Mouse (Mus musculus) limb, embryonic 10.5 days (tissue): ENCODE results near the gene Gm49354. TPM values are rescaled to one million over a fixed set of nuclear protein-coding genes. Genes with fewer than 3 reads are reported as not detected.

Experiments used
- DNase-seq: peaks from one replicate; pipeline ENCODE4 v3.0.0-alpha.2; 2017; ENCODE audit warnings: low spot score
- H3K27ac ChIP-seq: fragments of 300-500 bp; sonication (generic); 2 replicates; pipeline ENCODE4 v1.5.1; 2016; ENCODE audit warnings: mild to moderate bottlenecking
- H3K27me3 ChIP-seq: fragments of 300-500 bp; sonication (generic); 2 replicates; pipeline ENCODE4 v1.6.1; 2016; ENCODE audit warnings: low read depth, mild to moderate bottlenecking; ENCODE audit not compliant: poor library complexity, severe bottlenecking
- H3K36me3 ChIP-seq: fragments of 300-500 bp; sonication (generic); 2 replicates; pipeline ENCODE4 v1.6.1; 2016; ENCODE audit warnings: mild to moderate bottlenecking, moderate library complexity
- H3K4me1 ChIP-seq: fragments of 300-500 bp; sonication (generic); 2 replicates; pipeline ENCODE4 v1.6.1; 2016
- H3K4me3 ChIP-seq: fragments of 300-500 bp; sonication (generic); 2 replicates; pipeline ENCODE4 v1.5.1; 2016; ENCODE audit warnings: mild to moderate bottlenecking, moderate library complexity
- H3K9me3 ChIP-seq: fragments of 300-500 bp; sonication (generic); replicated peaks from 2 replicates; pipeline ENCODE4 v1.6.1; 2016; ENCODE audit warnings: mild to moderate bottlenecking
- WGBS: fragments of 180-500 bp; shearing (Covaris S2); methylation state at CpG from one replicate; pipeline ENCODE4 v1.1.7; 2016; 5-methylcytosine and 5-hydroxymethylcytosine counted together
- polyA plus RNA-seq: library from polyadenylated mRNA; unstranded; fragments of >200 nt; fragmentation: Nextera tagmentation; extraction: Ambion mirVana; gene quantifications from 2 replicates; pipeline ENCODE4 v1.2.1, GENCODE M21; 2016

Gm49354 gene
- polyA plus RNA-seq = not detected in 2 replicates

DNA sequence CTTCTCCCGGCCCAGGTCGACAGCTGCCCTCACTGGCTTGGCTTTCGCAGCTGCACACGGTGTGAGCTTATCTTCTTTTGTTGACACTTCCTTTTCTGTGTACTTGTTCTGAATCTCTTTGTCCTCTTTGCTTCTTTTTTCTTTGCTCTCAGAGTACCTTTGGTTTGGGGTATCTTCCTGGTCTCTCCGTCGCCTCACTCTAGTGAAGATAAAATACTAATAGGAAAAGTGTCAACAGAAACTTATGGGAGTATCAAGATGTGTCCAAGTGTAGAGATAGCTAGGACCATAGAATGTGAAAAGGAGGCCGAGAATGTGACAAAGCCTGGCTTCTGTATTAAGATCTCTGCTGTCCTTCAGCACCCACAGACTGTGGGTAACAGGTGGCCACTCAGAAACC is at the start of gene Gm49354:
Gm49354 (minus strand) TSS at position 101 of the 400 bp plus-strand sequence.
- Histone ChIP-seq H3K9me3 (no peaks in the 10 kb centered on the region), H3K27ac (no peak within 1 kb of the TSS), H3K36me3 (peaks cover 99% of the 10 kb centered on the region), H3K4me3 (no peak within 1 kb of the TSS), H3K4me1 (no peaks in the 10 kb centered on the region), H3K27me3 (no peaks in the 10 kb centered on the region)
- DNase-seq = no peak
- 94% methylated on average over 7 of the region's 7 CpGs for WGBS

DNA sequence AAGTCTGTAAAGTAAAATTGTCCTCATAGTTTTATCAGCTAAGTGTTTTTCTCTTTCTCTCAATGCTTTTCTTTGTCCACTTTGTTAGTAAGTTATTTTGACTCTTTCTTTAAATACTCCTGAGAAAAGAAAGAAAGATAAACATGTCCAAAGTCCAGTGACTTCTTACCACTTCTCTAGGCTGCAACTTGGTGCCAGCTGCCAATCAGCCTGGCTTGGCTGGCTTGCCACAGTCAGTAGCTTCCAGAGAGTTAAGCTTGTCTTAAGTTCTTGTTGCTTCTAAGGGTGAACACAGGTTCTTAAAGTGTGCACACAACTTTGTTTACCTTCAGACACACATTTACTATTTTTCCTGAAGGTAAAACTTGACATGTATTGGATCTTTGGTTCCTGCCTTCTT is 43.9 kb upstream of the Gm49354 start:
- H3K4me3 ChIP-seq = no peak overlapping the region
- H3K36me3 ChIP-seq = peaks cover 6% of the 10 kb centered on the region
- no peak overlapping the region for H3K27ac ChIP-seq
- H3K9me3 ChIP-seq = no peaks in the 10 kb centered on the region
- H3K4me1 ChIP-seq = peaks cover 10% of the 10 kb centered on the region; the same call in 1 of the 2 replicates
- no peak for DNase-seq
- H3K27me3 ChIP-seq = no peaks in the 10 kb centered on the region

DNA sequence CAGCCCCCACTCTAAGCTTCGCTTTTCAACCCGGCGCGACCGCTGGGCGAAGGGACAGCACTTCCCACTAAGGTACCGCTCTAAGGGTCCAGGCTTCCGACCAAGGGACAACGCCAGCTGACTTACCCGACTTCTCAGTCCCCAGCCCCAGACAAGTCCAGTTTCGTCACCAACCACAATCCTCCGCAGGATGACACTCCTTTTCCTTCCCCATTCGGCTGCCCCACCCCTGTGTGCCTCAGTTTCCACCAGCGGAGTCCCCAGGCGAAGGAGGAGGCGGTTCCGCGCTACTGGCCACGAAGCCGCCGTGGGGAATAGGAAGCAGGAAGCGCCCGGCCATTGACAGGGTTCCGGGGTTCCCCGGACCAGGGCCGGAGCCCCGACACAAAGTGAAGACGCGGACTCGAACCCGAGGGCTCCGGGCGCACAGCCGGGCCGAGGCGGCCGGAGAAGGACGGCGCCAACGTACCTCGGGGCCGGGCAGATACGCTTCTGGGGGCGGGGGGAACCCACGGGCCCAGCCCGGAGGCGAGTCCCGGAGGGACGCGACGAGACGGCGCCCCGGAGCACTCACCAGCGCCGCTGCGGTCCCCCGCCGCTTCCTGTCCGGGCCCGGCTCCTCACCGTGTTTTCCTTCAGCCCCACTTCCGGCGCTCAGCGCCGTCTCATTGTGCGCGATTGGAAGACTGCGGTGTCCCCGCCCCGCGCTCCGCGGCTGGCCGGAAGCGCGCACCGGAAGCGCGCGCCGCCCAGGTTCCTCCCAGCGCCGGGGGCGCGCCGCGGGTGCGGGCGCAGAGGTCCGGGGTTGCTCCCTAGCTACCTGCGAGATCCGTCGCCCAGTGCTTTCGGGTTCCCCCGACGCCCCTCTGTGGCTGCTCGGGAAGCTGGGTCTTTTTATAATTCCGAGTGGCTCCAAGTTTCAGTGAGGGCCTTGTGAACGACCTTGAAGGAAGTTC is 40.7 kb upstream of the Gm49354 start, which contains the start of gene Tut7:
Tut7 (minus strand) TSS at position 641 of the 956 bp plus-strand sequence.
- under 1% methylated on average over 97 of the region's 100 CpGs for WGBS
- peaks cover 29% of the 10 kb centered on the region; the same call in 1 of the 2 replicates for H3K4me1 ChIP-seq
- no peaks in the 10 kb centered on the region for H3K9me3 ChIP-seq
- H3K27me3 ChIP-seq = no peaks in the 10 kb centered on the region
- H3K36me3 ChIP-seq = peaks cover 31% of the 10 kb centered on the region
- DNase-seq = peak; percentile 97
- H3K4me3 ChIP-seq = peak within 1 kb of the TSS; percentile 97
- peak within 1 kb of the TSS; percentile 96 for H3K27ac ChIP-seq

DNA sequence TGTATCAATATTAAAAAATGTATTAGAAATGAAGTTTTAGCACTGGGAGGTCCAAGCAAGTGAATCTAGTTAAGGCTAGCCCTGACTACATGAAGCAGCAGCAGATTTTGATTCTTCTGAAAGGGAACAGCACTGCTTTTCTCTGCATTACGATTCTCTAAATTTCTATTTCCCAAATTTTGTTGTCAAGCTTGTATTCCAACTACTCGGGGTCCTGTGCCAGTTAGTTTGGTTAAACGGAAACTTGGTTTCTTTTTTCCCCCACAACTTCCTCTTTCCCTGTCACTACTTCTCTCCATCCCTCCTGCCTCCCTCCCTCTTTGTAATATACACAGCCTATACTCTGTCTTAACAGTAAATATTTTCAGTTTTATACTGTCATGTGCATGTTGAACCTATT is 38.8 kb upstream of the Gm49354 start:
- no peaks in the 10 kb centered on the region for H3K27me3 ChIP-seq
- peaks cover 50% of the 10 kb centered on the region for H3K36me3 ChIP-seq
- H3K27ac ChIP-seq = no peak overlapping the region
- DNase-seq = no peak
- H3K4me1 ChIP-seq = peaks cover 29% of the 10 kb centered on the region; the same call in 1 of the 2 replicates
- WGBS = 83% methylated on average over 3 of the region's 3 CpGs
- no peaks in the 10 kb centered on the region for H3K9me3 ChIP-seq
- no peak overlapping the region for H3K4me3 ChIP-seq

DNA sequence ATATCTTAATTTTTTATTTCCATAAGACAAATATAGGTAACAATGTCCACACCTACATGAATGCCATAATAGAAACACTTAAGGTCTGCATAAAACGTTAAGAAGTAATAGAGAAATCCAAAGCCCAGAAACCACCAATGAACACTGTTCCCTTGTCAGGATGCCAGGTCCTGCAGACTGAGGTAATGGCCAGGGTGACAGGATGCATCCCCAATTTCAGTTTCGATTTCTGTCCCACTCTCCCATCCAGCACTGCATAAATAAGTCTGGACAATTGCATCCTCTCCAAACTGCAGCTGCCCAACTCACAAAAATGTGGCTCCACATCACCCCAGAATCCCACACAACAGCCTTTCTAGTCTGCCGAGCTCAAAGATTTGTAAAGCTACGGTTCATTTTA is 38.1 kb upstream of the Gm49354 start:
- WGBS = 84% methylated on average over 4 of the region's 4 CpGs
- Histone ChIP-seq H3K27ac (no peak overlapping the region), H3K9me3 (no peaks in the 10 kb centered on the region), H3K36me3 (peaks cover 57% of the 10 kb centered on the region), H3K4me1 (peaks cover 29% of the 10 kb centered on the region; the same call in 1 of the 2 replicates), H3K27me3 (no peaks in the 10 kb centered on the region), H3K4me3 (no peak overlapping the region)
- no peak for DNase-seq

DNA sequence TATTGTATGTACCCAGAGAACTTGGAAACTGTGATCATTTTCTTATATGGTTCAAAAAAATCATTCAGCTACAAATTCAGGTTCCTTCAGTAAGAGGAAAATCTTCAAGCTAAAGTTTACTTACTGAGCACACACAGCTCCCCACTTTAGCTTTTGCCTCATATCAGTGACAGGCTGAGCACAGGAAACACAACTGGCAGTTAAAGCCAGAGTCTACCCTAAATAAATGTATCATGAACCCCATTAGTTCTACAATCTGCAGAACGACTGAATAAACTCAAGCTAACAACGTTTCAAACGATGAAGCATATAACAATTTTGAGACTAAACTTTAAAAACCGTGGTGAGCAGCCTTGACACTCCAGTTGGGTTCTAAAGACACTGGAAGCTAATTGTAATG is 35.3 kb upstream of the Gm49354 start:
- no peak for DNase-seq
- Histone ChIP-seq H3K27ac (no peak overlapping the region), H3K27me3 (no peaks in the 10 kb centered on the region), H3K4me1 (peaks cover 29% of the 10 kb centered on the region; the same call in 1 of the 2 replicates), H3K9me3 (no peaks in the 10 kb centered on the region), H3K36me3 (peaks cover 81% of the 10 kb centered on the region), H3K4me3 (no peak overlapping the region)
- 94% methylated on average over 4 of the region's 4 CpGs for whole genome bisulfite sequencing

DNA sequence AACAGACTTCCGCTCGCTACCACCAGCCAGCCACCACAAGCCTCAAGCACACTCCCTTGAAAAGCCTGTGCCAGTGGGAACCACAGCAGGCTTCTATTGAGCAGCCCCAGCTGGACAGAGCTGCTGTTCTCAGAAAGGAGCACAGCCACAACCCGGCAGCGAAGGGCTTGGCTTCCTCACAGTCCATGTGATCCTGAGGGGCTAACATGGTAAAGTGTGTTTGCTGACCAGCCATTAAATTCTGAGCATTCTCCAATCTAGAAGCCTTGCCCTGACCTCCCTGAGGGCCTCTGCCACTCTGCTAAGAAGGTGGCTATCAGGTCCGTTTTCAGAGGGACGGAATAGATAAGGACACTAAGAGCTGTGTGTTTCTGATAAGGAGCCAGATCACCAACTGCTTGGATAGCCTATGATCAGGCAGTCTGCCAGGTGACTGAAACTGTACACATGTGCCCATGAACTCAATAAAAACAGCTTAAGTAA is 32.1 kb upstream of the Gm49354 start:
- DNase-seq = no peak
- Histone ChIP-seq H3K9me3 (no peaks in the 10 kb centered on the region), H3K4me3 (no peak overlapping the region), H3K4me1 (0 out of 2 replicates have a peak, but pooled peaks cover 6% of the 10 kb centered on the region), H3K27me3 (no peaks in the 10 kb centered on the region), H3K27ac (no peak overlapping the region), H3K36me3 (peaks cover 93% of the 10 kb centered on the region)
- WGBS = 83% methylated on average over 6 of the region's 6 CpGs

DNA sequence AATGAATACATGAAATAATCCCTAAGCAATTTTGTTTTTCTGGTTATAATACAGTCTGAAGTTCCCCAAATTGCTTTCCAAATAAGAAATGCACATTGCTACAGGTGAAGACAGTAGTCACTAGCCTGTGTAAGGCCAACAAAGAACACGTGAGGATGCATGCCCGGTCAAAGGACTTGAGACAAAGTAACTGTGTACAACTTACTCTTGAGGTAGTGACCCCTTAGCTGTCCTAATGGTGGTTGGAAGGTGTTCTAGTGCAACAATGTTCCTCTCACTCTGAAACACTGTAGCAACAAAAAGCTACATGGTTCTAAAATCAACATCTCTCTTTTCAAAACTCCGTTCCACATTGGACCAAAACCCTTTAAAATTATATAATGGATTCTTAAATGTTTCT is 29.5 kb upstream of the Gm49354 start:
- Histone ChIP-seq H3K27me3 (no peaks in the 10 kb centered on the region), H3K4me1 (no peaks in the 10 kb centered on the region), H3K36me3 (peaks cover 97% of the 10 kb centered on the region), H3K4me3 (no peak overlapping the region), H3K9me3 (no peaks in the 10 kb centered on the region), H3K27ac (no peak overlapping the region)
- DNase-seq = no peak
- WGBS = 96% methylated on average over 3 of the region's 3 CpGs

DNA sequence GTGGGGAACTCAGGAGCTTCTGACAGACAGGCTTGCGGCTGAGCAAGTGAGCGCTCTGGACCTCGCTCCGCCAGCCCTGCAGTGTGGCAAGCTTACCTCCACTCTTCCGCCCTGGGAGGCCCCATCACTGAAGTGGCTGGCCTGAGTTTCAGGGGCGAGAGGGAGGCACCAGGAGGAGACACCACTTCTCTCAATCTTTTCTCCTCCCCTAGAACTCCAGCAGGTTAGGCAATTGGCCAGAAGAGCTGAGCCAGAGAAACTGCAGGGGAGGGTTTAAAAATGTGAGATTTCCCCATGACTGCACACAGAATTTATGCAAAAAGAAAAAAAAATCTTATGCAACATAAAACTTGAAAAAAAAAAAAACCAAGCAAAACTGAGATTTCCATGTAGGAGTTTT is 19.0 kb upstream of the Gm49354 start:
- DNase-seq = no peak
- H3K27me3 ChIP-seq = no peaks in the 10 kb centered on the region
- H3K36me3 ChIP-seq = peaks cover 100% of the 10 kb centered on the region
- WGBS = 92% methylated on average over 6 of the region's 6 CpGs
- no peaks in the 10 kb centered on the region for H3K9me3 ChIP-seq
- H3K27ac ChIP-seq = no peak overlapping the region
- H3K4me1 ChIP-seq = no peaks in the 10 kb centered on the region
- no peak overlapping the region for H3K4me3 ChIP-seq

DNA sequence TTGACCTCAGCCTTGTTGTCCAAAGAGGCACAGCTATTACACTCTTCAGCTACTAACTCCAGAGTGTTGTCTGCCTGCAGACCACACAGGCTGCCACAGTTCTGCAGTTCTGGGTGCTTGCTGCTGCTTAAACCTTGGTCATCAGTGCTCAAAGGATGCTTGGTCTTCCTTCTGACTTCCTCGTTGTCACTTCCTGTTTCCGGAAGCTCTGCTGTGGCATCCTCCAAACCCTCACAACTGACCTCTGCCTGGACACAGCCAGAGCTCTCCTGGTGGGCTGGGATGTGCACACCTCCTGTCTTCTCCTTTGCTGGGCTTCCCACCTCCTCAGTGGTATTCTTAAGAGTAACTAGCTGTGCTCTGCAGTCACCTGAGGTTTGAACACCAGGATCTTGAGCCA is 18.0 kb upstream of the Gm49354 start:
- H3K4me3 ChIP-seq = no peak overlapping the region
- 94% methylated on average over 2 of the region's 2 CpGs for WGBS
- no peak overlapping the region for H3K27ac ChIP-seq
- no peaks in the 10 kb centered on the region for H3K4me1 ChIP-seq
- H3K36me3 ChIP-seq = peaks cover 100% of the 10 kb centered on the region
- H3K27me3 ChIP-seq = no peaks in the 10 kb centered on the region
- no peak for DNase-seq
- H3K9me3 ChIP-seq = no peaks in the 10 kb centered on the region

DNA sequence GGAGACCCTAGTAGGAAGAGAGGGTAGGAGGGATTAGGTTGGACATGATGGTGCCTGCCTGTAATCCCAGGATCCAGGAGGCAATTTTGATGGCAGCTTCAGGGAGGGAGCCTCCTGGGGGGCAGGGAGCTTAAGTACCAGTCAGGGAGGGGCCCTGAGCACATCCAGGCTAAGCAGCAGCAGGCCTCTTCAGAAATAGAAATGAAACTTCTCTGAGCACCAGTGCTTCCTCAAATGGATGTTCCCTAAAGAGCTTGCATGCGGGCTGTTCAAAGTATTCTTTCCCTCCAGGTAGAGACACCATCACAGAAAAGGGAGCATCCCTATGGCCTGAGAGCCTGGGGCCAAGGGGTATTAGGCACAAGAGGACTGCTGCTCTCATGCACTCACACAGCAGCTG is 16.3 kb upstream of the Gm49354 start:
- no peak overlapping the region for H3K4me3 ChIP-seq
- H3K36me3 ChIP-seq = peaks cover 99% of the 10 kb centered on the region

DNA sequence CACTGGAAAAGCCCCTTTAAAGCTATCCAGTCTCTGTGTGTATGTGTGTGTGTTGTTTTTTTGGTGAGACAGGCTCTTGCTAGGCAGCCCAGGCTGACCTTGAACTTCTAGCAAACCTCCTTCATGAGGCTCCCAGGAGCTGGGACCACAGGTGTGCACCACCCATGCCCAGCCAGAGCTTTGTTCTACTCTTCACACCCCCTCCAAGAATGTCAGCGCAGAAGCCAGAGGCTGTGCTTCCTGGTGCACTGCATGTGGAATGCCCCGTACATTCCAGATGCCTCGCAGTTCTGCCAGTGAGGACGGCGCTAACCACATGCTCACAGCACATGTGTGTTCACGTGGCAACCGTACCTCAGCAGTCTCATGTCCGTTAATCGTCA is 14.4 kb upstream of the Gm49354 start:
- no peak overlapping the region for H3K27ac ChIP-seq
- H3K4me3 ChIP-seq = no peak overlapping the region
- no peaks in the 10 kb centered on the region for H3K4me1 ChIP-seq
- no peak for DNase-seq
- no peaks in the 10 kb centered on the region for H3K27me3 ChIP-seq
- 96% methylated on average over 9 of the region's 9 CpGs for WGBS
- peaks cover 99% of the 10 kb centered on the region for H3K36me3 ChIP-seq
- H3K9me3 ChIP-seq = no peaks in the 10 kb centered on the region

More for the DNA sequence above, 16.3 kb upstream of the Gm49354 start:
- Histone ChIP-seq H3K27me3 (no peaks in the 10 kb centered on the region), H3K27ac (no peak overlapping the region), H3K4me1 (no peaks in the 10 kb centered on the region), H3K9me3 (no peaks in the 10 kb centered on the region)
- DNase-seq = no peak
- WGBS = 93% methylated on average over 1 of the region's 1 CpGs

DNA sequence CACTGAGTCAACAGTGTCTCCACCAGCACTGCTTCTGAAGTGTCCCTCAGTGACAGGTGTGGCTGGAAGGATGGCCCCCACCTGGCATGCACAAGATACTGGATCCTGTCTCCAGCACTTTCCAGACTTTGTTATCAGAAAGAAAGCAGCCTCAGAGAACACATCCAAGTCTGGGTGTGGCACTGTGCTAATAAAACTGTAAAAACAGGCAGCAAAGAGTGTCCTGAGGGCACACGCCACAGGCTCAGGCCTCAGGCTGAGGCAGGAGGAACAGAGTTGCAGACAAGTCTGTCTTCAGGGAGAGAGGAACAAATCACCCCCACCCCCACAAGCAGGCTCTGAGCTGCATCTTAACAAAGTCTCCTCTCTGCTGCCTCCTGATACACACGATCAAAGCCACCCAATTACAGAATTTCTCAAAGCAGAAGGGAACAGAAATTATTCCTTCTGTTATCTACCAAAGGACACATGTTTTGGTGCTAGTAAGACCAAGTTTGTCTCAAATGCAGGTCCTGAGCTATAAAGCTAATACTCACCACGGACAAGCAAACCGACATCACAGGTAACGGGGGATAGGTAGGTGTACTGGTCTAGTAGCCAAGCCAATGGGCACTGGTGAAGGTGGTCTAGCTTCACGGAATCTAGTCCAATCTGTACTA is 13.9 kb upstream of the Gm49354 start:
- no peaks in the 10 kb centered on the region for H3K9me3 ChIP-seq
- H3K4me1 ChIP-seq = no peaks in the 10 kb centered on the region
- H3K36me3 ChIP-seq = peaks cover 99% of the 10 kb centered on the region
- H3K4me3 ChIP-seq = no peak overlapping the region
- H3K27ac ChIP-seq = no peak overlapping the region
- 93% methylated on average over 6 of the region's 6 CpGs for WGBS
- H3K27me3 ChIP-seq = no peaks in the 10 kb centered on the region
- DNase-seq = no peak
